Mouse (Mus musculus): Measurements from ENCODE around the gene Adig.
A peak's percentile ranks its signal among the peaks of the same experiment; 100 is the strongest.

Gene Adig

DNA sequence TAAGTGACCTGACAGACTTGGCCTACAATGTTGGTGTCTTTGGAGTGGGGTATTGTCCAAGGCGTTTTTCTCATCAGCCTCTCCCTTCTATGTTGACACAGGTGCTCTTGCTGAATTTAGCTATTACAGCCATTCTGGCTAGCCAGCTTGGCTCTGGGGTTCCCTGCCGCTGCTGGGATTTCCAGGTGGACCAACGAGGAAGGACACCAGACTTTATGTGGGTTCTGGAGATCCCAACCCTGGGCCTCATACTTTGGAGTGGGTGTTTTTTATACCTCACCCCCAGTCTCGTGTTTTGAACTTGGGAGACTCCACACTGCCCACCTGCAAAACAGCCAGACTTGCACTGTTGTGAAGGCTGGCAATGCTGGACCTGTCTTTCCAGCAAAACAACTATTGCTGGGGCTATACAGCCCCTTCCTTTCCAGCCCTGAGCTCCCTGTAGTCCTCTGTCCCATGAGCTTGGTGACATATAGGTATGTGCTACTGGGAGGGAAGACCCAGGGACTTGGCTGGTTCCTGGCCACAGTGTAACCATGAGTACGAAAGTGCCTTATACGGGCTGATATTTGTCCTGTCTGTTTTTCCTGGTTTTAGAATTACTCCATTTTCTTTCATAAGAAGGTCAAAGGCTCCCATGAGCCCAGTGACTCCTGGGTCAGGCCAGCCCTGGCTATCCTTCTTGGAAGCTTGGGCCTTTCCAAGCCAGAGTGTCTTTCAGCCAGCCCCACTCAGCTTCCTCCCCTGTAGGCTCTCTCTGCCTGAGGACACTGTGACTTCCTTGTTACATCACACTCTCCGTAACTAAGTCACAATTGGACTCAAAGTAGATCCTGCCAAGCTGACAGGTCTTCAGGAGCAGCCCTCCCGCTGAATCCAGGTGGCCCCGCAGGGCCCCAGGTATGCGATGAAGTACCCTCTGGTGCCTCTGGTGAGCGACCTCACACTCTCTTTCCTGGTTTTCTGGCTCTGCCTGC, at the start of gene Adig:
TSS of gene Adig (plus strand) at position 777 of the 977 bp plus-strand sequence.
- DNase-seq (ENCODE audit: low spot score in 2 of 2), result no peak

DNA sequence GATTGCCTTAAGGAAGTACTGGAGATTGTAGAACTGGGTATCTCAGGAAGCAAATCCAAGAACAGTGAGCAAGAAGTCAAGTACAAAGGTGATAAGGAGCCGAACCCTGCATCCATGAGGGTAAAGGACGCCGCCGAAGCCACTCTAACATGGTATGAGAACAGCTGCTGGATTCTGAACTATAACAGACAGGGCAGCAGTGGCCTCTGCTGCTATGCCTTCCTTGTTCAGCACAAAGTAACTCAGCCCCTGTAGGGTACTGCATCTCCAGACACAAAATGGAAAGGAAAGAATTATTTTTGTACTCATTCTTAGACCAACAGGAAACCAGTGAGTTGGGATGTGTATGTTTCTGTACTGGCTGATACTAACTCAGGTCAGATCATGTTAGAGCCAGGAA, 46.0 kb upstream of the Adig start:
- DNase-seq (ENCODE audit: low spot score in 2 of 2), result no peak

DNA sequence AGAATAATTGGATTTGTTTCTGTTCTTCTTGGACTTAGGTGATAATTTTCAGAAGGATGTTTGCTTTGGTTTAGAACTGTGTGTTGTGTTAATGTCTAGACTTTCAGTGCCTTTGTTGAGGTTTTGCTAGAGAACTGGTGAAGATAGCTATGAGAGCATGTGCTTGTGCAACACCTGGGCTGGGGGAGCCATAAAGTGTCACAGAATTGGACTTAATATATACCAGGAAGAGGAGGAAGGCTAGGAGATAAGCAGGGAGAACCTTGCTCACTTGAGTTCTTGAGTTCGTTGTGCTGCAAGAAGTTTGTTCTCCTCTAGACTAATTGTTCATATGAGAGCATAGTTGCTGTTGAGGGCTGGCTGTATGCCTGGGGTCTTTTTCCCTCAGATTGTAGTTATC, 44.8 kb upstream of the Adig start:
- DNase-seq (ENCODE audit: low spot score in 2 of 2), result no peak

DNA sequence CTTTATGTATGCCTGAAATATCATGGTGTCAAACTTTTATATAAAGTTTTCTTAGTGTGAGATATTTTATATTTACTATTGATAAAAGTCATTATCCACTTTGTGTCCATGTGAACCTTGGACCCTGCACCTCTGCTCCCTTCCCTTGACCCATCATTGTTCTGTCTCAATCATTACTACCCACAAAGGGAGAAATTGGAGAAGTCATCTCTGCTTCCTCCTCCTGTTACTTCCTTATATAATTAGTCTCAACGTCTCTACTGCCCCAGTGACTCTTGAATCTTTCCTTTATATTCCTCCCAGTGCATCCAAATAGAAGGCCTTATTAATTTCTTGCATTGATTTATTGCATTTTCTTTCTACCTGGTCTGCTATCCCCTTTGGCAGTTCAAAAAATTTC, 40.0 kb upstream of the Adig start:
- DNase-seq (ENCODE audit: low spot score in 2 of 2), result no peak

DNA sequence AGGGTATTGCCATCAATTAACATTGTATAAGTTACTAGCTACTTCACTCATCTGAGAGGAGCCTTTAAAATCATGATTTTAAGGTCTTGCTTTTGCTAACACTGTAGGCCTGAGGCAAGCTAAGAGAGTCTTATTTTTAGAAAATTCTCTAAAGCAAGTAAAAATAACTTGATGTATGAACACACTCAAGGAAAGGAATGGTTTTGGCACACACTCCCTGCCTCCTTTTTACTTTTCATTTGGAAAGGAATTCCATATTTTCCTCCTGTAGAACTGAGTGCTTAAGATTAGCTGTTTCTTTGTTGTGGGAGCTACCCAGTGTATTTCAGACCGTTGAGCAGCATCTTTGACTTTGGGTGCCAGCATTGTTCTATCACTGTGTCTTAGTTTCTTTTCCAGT, 28.3 kb upstream of the Adig start:
- no peak for DNase-seq (ENCODE audit: low spot score in 2 of 2)

DNA sequence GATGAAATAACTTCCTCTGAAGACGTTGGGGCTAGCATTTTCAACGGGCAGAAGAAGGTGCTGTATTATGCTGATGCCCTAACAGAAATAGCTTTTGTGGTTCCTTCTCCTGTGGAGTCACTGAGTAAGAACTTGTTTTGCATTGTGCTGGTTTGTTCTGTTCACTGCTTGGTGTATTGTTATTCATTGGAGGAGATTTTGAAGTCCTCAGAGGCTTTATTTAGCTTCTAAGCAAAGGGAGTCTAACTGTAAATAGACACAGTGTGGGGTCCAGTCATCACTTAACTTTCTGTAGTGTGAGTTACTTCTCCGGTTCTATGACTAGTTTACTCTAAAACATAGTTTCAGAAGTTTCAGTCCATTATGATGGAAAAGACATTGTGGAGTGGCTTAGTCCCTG, 24.8 kb upstream of the Adig start:
- no peak for DNase-seq (ENCODE audit: low spot score in 2 of 2)

DNA sequence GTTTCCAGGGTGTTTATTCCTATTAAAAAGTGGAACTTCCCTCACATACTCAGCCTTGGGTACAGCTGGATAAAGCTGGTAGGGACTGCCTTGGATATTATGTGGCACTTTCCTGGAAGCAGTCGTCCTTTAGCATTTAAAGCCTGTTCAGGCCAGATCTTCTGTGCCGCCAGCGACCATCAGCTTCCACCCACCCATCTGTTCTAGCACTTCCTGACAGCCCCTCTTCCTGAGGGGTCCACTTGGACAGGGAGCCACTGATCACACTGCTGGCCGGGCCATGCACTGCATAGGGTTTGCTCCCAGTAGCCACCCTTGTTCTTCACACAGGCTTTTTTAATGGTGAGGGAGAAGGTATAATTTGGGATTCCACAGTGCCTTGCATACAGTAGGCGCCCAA, 4.0 kb upstream of the Adig start:
- DNase-seq (ENCODE audit: low spot score in 2 of 2), result no peak

DNA sequence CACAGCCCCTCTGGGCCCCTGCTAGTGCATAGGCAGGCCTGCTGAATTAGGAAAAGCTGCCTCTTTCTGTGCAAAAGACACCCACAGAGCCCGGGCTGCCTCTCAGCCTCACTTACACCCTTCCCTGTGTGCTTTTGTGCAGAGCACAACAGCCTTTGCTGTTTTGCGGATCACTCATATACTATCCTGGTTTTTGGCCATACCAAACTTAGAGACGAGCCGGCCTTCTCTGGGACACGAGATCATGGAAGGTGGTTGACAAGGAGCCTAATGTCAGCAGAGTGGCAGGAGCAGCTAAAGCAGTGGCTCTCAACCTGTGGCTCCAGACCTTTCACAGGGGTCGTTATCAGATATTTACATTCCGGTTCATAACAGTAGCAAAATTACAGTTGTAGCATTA, 814 bp downstream of the Adig start:
- DNase-seq (ENCODE audit: low spot score in 2 of 2), result no peak

DNA sequence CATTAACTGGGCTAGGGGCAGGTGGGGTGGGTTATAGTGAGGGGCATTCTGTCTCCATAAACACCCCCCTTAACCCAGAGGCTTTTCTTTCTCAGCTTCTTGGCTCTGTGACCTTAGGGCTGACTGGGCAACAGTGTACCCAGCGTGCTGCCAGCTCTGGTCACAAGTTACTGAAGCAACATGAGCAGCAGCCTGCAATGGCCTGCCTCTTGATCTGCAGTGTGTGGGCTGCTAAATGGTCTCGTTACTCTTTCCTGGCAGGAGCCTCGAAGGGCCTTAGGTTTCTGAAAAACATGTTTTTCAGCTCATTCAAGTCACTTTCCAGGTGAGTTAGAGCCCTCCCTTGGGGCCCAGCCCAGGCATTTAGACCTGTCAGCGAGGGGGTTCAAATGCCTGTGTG, 1.3 kb downstream of the Adig start:
- DNase-seq (ENCODE audit: low spot score in 2 of 2), result no peak

DNA sequence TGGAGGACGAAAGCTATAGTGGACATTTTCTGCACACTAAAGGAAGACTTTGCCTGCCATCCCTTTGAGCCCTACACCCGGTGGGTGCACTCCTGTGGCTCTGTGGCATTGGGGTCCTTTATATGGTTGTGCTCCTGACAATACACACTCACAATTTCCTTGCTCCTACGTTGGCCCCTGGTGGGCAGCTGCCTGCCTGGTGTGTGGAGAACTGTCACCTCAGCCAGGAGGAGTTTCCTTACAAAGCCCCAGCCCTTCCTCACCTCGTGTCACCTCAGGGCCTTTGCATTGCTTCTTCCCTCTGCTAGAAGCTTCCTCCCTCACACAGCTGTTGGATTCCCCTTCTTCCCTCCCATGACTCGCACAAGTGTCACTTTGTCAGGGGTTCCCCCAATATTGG, 4.1 kb downstream of the Adig start:
- no peak for DNase-seq (ENCODE audit: low spot score in 2 of 2)

DNA sequence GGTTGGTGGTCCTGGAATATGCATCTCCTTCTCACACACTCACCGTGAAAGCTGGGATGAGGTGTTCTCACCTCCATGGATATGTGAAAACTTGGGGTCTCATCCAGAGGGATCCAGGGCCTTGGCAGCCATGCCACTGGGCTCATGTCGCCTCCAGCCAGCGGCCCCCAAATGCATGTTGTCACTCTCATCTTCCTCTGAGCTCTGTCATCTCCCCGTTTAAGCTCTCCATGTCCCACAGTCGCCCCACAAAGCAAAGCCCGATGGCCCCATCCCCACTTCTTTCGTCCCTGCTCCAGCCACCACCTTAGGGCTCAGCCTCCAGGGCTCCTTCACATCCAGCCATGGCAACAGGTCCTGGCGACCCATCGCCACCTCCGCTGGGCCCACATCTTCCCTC, 4.6 kb downstream of the Adig start:
- DNase-seq (ENCODE audit: low spot score in 2 of 2), result no peak

DNA sequence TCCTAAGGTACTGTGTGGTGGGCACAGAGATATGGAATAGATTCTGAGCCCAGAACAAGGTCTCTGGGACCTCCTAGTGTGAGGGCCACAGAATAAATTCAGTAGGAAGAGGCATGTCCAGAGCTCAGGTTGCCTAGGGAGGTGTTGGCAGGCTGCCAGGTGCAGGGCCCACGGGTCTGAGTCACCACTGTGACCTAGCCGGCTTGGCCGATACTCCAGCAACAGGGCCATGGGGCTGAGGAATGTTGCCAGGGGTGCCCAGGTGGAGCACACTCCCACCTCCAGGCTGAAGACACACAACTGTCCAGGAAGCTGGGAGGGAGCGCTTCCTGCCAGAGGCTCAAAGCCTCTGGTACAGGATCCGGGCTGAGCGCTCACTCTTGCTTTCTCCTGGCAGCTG, 8.3 kb downstream of the Adig start:
- DNase-seq (ENCODE audit: low spot score in 2 of 2), result no peak

DNA sequence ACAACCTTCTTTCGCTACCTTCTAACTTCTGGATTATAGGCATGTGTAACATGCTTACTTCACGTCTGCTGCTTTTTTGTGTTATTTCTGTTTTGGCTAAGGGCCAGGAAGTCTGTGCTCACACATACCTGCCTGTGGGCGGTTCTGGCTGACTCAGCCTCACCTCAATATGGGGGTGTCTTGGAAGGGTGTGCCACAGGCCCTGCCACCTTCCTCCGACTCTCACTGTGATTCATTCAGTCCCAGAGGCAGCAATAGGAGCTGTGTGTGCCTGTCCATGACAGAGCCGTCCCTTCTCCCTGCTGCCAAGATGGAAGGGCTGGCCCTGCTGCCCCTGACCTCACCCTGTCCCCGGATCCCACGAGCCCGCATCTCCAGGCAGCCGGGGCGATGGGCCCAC, 10.1 kb downstream of the Adig start, which contains the start of gene Arhgap40:
TSS of gene Arhgap40 (plus strand) at position 269 of the 400 bp plus-strand sequence.
- DNase-seq (ENCODE audit: low spot score in 2 of 2), result no peak

DNA sequence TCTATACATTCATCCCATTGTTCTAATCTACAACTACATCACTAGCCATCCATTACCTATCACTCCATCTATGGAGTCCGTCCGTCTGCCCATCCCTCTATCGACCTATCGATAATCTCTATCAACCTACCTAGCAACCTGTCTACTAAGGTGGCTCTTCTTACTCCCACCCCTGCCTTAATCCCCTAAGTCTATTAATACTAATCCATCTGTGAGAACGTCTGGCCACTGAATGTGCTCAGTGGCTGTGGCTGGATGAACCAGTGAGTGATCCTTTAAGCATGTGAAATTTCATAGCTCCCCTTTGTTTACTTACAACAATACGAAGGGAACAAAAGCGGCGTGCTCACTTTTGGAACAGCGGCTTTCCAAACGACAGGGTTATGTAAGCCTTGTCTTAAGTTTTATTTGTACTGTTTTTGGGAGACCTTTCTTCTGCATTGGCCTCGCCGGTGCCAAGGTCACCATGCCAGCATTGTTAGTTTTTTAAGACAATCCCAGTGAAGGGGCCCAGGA, 11.5 kb downstream of the Adig start:
- no peak for DNase-seq (ENCODE audit: low spot score in 2 of 2)

DNA sequence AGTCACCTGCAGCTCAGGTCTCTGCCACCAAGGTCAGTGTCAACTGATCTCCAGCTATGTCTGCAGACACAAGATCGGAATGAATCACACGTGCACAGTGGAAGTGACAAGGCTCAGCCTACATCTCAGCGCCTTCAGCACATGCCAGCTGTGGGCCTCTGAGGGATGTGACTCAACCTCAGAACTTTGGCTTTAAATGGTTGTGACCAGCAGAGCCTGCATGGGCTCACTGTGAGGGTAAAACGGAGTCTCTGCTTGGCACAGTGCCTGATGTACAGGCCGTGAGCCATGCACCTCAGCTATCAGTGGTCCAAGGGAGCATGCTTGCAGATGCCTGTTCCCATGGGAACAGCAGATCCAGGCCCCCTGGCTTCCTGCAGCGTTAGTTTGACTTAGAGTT, 16.2 kb downstream of the Adig start:
- DNase-seq (ENCODE audit: low spot score in 2 of 2), result no peak

DNA sequence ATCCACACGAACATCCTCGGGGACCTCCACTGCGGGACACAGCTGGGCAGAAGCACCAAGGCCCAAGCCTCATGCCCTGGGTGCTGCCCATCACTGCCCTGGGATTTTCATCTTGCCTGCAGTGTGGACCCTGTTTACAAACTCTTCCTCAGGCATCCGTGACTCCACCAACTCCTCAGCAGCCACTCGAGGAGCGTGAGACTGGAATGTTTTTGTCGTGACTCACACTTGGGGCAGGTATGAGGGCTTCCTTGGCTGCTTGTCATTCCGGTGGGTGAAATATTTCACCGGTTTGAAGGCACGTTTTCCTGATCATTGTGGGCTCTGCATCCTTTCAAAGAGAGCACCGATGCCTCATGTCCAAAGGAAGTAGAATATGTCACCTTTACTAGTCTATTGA, 16.7 kb downstream of the Adig start:
- DNase-seq (ENCODE audit: low spot score in 2 of 2), result no peak

DNA sequence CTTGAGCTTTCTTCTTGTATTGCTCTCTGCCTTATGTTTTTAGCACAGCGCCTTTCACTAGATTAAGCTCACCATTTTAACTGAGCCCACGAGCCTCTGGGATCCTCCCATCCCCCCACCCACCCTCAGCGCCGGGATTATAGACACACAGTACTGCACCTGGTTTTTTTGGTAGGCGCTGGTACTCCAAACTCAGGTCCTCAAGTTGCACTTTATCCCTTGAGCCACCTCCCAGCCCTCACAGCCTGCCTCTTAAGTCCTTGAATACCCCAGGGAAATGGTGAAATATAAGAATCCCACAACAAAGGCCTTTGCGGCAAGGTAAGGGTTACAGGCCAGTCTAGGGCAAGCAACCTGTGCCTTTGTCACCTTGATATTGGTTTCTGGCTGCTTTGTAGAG, 17.4 kb downstream of the Adig start:
- no peak for DNase-seq (ENCODE audit: low spot score in 2 of 2)

DNA sequence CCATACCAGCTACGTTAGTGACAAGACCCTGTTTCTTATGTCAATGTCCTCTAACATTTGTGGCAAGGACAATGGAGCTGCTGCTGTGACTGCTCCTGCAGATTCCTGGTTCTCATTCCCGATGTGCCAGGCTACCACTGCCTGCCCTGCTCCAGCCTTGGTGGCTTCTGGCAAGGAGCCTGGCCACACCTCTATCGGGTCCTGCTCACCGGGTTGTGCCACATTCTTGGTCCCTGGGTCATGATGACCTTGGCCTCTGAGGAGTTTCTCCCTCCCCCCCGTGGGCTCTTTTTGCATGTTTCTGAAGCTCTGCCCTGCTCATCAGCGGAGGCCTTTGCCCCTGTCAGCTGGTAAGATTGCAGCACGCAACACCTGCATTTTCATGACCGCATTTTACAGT, 20.6 kb downstream of the Adig start:
- no peak for DNase-seq (ENCODE audit: low spot score in 2 of 2)

DNA sequence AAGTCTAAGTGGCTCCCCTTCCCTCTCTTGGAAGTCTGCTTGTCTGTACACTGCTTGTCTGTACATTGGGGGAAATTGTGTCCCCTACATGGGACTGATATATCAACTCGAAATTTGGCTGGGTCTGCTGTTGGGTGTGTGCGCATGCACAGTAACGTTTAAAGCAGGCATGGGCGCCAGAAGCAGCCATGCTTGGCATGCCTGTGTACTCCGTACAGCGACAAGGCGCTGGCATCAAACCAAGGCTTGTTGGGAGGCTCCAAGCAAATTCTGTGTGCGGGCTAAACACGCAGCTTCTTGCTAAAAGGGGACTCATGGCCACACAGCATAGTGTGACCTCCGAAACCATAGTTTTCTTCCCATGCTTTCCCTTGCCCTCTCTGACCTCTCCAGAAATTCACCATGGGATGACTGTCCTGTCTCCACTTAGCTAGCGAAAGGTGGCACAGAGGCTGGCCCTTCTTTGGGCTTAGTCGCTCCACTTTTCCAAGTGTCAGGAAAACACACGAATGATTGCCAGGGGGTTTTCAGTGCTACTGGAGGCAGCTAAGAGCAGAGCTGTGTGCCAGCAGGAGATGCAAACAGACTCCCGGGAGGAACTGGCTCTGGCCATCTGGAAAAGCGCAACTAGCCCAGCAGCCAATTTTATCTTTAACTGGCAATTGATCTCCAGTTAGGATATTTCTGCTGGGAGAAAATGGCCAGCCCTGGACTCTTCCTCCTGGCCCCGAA, 21.9 kb downstream of the Adig start:
- DNase-seq (ENCODE audit: low spot score in 2 of 2), result no peak

DNA sequence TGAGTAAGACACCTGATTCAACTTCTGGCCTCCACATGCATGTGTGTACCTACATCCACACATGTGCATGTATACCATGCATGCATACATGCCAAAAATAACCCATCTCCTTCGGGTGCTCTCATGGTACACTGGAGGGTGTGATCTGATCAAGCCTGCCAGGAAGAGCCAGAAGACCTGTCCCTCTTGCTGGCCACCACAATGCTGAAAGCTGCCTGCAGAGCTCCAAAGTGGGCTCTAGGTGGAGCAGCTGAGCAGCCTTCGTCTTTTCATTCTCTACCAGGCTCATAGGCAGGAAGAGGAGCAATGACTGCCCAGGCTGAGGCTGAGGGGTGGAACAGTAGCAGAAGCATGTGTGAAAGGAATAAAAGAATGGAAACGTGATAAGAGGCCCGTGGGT, 31.7 kb downstream of the Adig start:
- peak; percentile 47 to 78 for DNase-seq (ENCODE audit: low spot score in 2 of 2)

DNA sequence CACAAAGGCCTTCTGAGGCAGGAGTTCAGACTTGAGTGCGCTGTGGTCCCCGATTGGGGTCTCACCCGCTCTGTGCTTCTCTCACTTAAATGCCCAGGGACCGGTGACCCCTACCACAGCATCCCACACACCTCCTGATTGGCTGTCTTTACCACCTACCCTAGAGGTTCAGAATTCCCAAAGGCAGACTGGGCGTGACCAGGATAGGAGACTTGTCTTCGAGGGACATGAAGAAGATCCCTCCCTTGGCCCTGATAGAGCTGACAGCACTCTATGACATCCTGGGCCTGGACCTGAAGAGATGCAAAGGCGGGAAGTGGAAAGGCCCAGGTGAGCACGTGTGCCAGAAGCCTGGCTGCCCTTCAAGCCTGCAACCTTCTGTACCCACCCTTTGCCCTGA, 32.1 kb downstream of the Adig start:
- no peak for DNase-seq (ENCODE audit: low spot score in 2 of 2)

DNA sequence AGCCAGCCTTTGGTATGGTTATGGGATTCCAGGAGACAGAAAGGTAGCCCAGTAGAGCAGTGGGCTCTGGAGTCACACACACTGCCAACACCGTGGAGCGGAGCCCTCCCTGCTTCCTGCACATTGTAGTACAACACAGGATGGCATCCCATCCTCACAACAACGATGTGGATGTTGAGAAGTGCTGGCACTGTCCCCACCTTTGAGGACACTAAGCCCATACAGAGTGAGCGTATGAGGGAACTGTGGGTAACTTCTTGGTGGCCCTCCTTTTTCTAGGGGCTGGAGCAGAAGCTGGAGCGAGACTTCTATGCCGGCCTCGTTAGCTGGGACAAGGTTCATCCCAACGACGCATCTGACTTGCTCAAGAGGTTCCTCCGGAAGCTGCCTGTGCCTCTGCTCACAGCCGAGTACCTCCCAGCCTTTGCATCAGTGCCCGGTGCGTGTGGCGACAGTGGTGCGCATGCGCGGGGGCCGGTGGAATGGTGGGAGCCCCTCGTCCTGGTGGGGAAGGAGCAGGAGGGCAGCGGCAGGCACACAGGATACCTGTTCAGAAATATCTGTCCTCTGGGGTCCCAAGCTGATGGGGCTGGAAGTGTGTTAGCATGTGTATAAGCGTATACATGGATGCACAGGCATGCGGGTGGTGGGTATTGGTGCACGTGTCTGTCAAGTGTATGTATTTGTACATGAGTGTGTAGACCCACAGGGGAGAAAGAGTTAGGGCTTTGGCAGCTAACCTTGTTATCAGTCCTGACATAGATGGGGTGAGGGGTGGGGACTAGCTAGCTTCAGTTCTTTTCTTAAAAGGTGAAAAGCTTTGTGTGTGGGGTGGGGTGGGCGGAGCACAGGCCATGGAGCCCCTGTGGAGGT, 37.3 kb downstream of the Adig start:
- DNase-seq (ENCODE audit: low spot score in 2 of 2), result no peak

Measured in cerebellum, postnatal 4 days (tissue).